Mouse (Mus musculus) v-Abl transformed pro-B cells (cell line): ENCODE results near the gene Itgad.

Experiments
- in situ Hi-C, 2 experiments: fragments of 400-800 bp; cut with MboI; formaldehyde crosslinking; loops; one replicate each; pipeline ENCODE4 v1.15.1; 2025; ENCODE audit not compliant: unreplicated experiment in 2 of 2

Itgad gene

DNA sequence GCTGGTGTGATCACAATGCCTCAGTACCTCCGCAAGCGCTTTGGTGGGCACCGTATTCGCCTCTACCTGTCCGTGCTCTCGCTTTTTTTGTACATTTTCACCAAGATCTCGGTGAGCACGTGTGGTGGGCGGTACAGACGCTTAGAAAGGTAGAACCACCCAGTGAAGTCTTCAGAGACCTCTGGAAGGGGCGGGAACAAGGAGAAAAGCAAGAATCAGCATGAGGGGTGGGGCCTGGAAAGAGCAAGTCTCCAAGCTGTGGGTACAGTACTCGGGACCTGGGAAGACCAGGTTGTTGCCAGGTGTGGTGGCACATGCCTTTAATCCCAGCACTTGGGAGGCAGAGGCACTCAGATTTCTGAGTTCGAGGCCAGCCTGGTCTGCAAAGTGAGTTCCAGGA, 113.2 kb downstream of the Itgad start:
- in situ Hi-C loops = no loop called here

DNA sequence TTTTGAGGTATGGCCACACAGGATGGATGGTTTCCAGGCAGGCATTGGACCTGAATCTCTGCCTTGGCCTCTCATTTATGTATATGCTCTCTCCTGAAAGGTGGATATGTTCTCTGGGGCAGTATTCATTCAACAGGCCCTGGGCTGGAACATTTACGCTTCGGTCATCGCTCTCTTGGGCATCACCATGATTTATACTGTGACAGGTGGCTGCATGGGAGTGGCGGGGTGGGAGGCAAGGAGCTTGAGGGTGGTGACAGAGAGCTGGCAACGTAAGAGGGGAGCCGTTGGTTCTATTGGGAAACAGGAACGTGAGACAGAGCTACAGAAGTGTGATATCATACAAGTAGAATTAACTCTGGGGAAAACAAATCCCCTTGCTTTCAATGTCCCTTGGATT, 113.6 kb downstream of the Itgad start:
- in situ Hi-C loops = no loop called here

DNA sequence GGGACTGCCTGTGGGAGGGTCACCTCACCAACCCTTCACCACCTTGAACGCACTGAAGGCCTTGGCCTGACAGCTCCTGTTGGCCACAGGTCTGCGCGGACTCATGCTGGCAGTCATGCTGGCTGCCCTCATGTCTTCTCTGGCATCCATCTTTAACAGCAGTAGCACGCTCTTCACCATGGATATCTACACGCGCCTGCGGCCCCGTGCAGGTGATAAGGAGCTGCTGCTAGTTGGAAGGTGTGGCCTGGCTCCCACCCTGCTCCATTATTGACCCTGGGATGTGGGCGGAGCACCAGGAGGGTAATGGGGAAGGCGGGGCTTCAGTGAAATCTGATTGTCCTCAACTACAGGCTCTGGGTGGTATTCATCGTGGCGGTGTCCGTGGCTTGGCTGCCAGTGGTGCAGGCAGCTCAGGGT, 116.3 kb downstream of the Itgad start:
- in situ Hi-C loops = no loop called here

DNA sequence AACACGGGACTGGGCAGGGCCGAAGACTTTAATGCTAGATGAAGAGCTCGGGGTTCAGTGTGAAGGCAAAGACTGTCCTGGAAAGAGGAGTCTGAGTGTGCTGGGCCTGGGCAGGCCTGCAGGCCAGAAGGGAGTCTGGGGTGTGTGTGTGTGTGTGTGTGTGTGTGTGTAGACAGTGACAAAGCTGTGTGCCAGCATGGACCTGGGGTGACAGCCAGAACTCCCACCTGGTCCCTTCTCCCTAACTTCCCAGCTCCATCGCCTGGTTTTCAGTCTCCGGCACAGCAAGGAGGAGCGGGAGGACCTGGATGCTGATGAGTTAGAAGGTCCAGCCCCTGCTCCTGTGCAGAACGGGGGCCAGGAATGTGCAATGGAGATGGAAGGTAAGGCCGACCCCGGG, 117.3 kb downstream of the Itgad start:
- in situ Hi-C loops = no loop called here
